Mouse (Mus musculus) adipocyte (in vitro differentiated cells): Measurements from ENCODE around the gene Gm35134.
"Not testable (repeated sequence)": the region's sequence is repeated elsewhere in the genome, so short reads cannot be mapped to it uniquely, and the experiment has no call there.

Experiments used
- DNase-seq: peaks from one replicate; pipeline ENCODE4 v3.0.0-alpha.2; 2016; ENCODE audit warnings: low spot score

Gene Gm35134

DNA sequence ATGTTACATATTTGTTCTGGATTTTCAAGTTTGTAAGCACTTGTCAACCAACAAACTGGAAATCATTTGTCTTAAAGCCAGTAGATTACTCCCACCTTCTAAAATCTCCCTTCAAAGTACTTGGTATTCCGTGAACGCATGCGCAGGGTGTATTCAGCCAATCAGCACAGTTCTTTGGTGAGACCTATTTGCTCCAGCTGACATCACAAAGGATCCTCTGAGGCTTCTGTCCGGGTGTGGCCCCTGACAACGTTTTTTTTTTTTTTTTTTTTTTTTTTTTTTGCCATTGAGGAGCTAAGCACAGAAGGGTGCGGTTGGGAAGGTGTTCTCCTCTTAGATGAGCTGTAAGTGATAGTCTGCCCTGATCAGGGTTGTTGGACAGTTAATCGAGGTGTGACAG is at the start of gene Gm35134:
Gm35134 (plus strand) TSS at position 301 of the 400 bp plus-strand sequence.
- not testable (repeated sequence) for DNase-seq
